Mouse (Mus musculus) right cerebral cortex, postnatal 10 days (tissue): ENCODE results near the gene Pik3c2b.

Experiments used
- DNase-seq, 2 experiments: peaks; one replicate each; pipeline ENCODE4 v3.0.0; 2021; ENCODE audit warnings: low spot score in 2 of 2

The Pik3c2b gene

GRCm38 (mm10) chr1:133073327-133073856, 27.9 kb downstream of the Pik3c2b start:
- no peak for DNase-seq

- no peak for DNase-seq
These were observed 29.1 kb downstream of the Pik3c2b start for GRCm38 (mm10) chr1:133074541-133074940.

GRCm38 (mm10) chr1:133075651-133076400, 30.4 kb downstream of the Pik3c2b start:
- no peak for DNase-seq

- no peak for DNase-seq
These were observed 31.4 kb downstream of the Pik3c2b start for GRCm38 (mm10) chr1:133076681-133077514.

GRCm38 (mm10) chr1:133077606-133078337, 32.3 kb downstream of the Pik3c2b start:
- DNase-seq = no peak

GRCm38 (mm10) chr1:133078338-133078727, 32.9 kb downstream of the Pik3c2b start:
- DNase-seq = no peak

- no peak for DNase-seq
These were observed 34.0 kb downstream of the Pik3c2b start for GRCm38 (mm10) chr1:133079509-133079908.

GRCm38 (mm10) chr1:133080079-133080561, 34.7 kb downstream of the Pik3c2b start:
- no peak for DNase-seq

- DNase-seq = no peak
These were observed 35.2 kb downstream of the Pik3c2b start for GRCm38 (mm10) chr1:133080717-133081116.

- no peak for DNase-seq
These were observed 37.6 kb downstream of the Pik3c2b start for GRCm38 (mm10) chr1:133083003-133083546.

- no peak for DNase-seq
These were observed 38.6 kb downstream of the Pik3c2b start for GRCm38 (mm10) chr1:133083942-133084625.

- DNase-seq = no peak
These were observed 39.4 kb downstream of the Pik3c2b start for GRCm38 (mm10) chr1:133084708-133085416.

GRCm38 (mm10) chr1:133085417-133085742, 39.9 kb downstream of the Pik3c2b start:
- no peak for DNase-seq

- DNase-seq = no peak
These were observed 41.3 kb downstream of the Pik3c2b start for GRCm38 (mm10) chr1:133086804-133087203.

- peak in 1 of 2 experiments; percentile 58 for DNase-seq
These were observed 41.9 kb downstream of the Pik3c2b start for GRCm38 (mm10) chr1:133087206-133087905.

- DNase-seq = no peak
These were observed 42.7 kb downstream of the Pik3c2b start for GRCm38 (mm10) chr1:133088196-133088595.

GRCm38 (mm10) chr1:133089415-133089814, 43.9 kb downstream of the Pik3c2b start:
- no peak for DNase-seq

- no peak for DNase-seq
These were observed 45.2 kb downstream of the Pik3c2b start for GRCm38 (mm10) chr1:133090641-133091040.

- no peak for DNase-seq
These were observed 46.0 kb downstream of the Pik3c2b start for GRCm38 (mm10) chr1:133091483-133091882.

GRCm38 (mm10) chr1:133093719-133094118, 48.3 kb downstream of the Pik3c2b start:
- no peak for DNase-seq
